Mouse (Mus musculus) neural tube, embryonic 14.5 days (tissue): Measurements from ENCODE around the gene Hnrnpr. TPM values are rescaled to one million over a fixed set of nuclear protein-coding genes. Genes with fewer than 3 reads are reported as not detected.

Experiments used
- ATAC-seq: fragments of 200-750 bp; cut with Nextera tagmentation; 2 replicates; pipeline ENCODE4 v1.8.0; 2017; ENCODE audit warnings: low read depth, mild to moderate bottlenecking, moderate TSS enrichment, moderate library complexity
- H3K27ac ChIP-seq: fragments of 300-500 bp; sonication (generic); 2 replicates; pipeline ENCODE4 v1.5.1; 2014; ENCODE audit warnings: low read depth, mild to moderate bottlenecking, control low read depth, low read length, moderate library complexity, mixed read lengths
- H3K27me3 ChIP-seq: fragments of 300-500 bp; sonication (generic); 2 replicates; pipeline ENCODE4 v1.6.1; 2014; ENCODE audit warnings: low read length; ENCODE audit not compliant: control insufficient read depth, insufficient read depth
- H3K36me3 ChIP-seq: fragments of 300-500 bp; sonication (generic); 2 replicates; pipeline ENCODE4 v1.6.1; 2014; ENCODE audit warnings: low read length, mixed read lengths; ENCODE audit not compliant: control insufficient read depth, insufficient read depth
- H3K4me1 ChIP-seq: fragments of 300-500 bp; sonication (generic); 2 replicates; pipeline ENCODE4 v1.6.1; 2014; ENCODE audit warnings: low read length; ENCODE audit not compliant: control insufficient read depth, insufficient read depth
- H3K4me2 ChIP-seq: fragments of 300-500 bp; sonication (generic); 2 replicates; pipeline ENCODE4 v1.6.1; 2014; ENCODE audit warnings: mild to moderate bottlenecking, low read depth, low read length, control low read depth
- H3K4me3 ChIP-seq: fragments of 300-500 bp; sonication (generic); 2 replicates; pipeline ENCODE4 v1.5.1; 2014; ENCODE audit warnings: low read depth, low read length, control low read depth, mixed read lengths
- H3K9ac ChIP-seq: fragments of 300-500 bp; sonication (generic); replicated peaks from 2 replicates; pipeline ENCODE4 v1.6.1; 2014; ENCODE audit warnings: low read depth, mild to moderate bottlenecking, control low read depth, low read length, mixed read lengths
- H3K9me3 ChIP-seq: fragments of 300-500 bp; sonication (generic); 2 replicates; pipeline ENCODE4 v1.6.1; 2016; ENCODE audit warnings: low read length; ENCODE audit not compliant: control insufficient read depth
- WGBS: fragments of 180-500 bp; shearing (Covaris S2); extraction: QIAGEN DNeasy Blood & Tissue Kit; methylation state at CpG from one replicate; pipeline ENCODE4 v1.1.7; 2014; 5-methylcytosine and 5-hydroxymethylcytosine counted together
- polyA plus RNA-seq: library from polyadenylated mRNA; unstranded; fragments of >200 nt; fragmentation: Nextera tagmentation; extraction: Ambion mirVana; gene quantifications from 2 replicates; pipeline ENCODE4 v1.2.1, GENCODE M21; 2014

The Hnrnpr gene
- polyA plus RNA-seq = 167 and 173 TPM in 2 replicates

DNA sequence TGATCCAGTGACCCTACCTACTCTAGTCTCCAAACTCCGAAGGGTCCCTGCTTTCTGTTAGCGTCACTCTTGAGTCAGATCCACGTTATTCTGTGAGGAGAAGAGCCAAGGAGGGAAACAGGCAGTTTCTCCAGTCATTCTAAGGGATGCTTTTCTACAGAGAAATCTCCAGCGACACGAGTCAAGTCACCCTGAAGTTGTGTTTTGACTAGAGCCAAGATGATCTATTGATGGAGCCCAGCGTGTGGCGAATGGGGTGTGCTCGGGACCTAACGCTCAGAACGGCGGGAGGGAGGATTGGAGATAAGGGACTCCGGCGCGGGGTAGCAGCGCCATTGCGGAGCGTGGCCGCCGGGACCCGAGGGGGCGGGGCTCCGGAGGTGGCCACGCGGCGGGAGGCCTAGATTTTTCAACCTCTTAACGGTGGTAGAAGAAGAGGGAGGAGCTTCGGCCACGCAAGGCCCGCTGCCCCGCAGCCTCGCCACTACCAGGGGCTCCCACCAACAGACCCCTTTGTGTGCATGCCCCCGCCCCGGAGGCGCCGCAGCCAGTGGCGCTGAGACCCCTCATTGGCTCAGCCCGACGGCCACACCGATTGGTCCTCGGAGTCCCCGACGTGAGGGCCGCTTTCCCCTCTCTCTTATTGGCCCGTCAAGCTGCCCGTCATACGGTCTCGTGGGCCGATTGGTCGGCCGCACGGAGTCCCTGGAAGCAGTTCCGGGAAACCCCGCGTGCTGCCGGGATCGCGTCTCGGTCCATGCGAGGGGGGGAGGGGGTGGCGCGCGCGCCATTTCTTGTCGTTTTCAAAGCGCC lies at the start of gene Hnrnpr:
TSS of gene Hnrnpr (plus strand) at position 714 of the 813 bp plus-strand sequence.
- Histone ChIP-seq H3K4me2 (peak within 1 kb of the TSS; percentile 93), H3K4me3 (peak within 1 kb of the TSS; percentile 100), H3K4me1 (peaks cover 26% of the 10 kb centered on the region), H3K9ac (peak within 1 kb of the TSS; percentile 99), H3K9me3 (no peaks in the 10 kb centered on the region), H3K36me3 (no peaks in the 10 kb centered on the region), H3K27me3 (no peaks in the 10 kb centered on the region), H3K27ac (peak within 1 kb of the TSS; percentile 98)
- WGBS = under 1% methylated on average over 63 of the region's 65 CpGs
- ATAC-seq = peak; percentile 100

DNA sequence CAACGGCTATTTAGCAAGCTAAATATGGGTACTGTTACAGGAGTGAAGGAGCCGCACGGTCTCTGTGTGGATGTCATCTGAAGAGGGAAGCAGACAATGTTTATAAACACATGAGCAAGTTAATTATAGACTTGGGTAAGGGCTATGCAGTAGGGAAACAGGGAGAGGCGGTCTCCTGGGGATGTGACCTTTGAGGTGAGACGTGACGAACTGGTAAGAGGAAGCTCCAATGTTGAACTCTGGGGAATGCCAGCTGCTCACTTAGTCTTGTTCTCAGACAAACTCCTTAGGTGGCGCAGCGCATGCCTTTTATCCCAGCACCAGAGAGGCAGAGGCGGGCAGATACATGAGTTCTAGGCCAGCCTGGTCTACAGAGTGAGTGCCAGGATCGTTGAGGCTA lies 48.8 kb upstream of the Hnrnpr start:
- Histone ChIP-seq H3K4me1 (no peaks in the 10 kb centered on the region), H3K9me3 (no peaks in the 10 kb centered on the region), H3K4me3 (no peak overlapping the region), H3K9ac (no peak overlapping the region), H3K27me3 (no peaks in the 10 kb centered on the region), H3K4me2 (no peak overlapping the region), H3K27ac (no peak overlapping the region), H3K36me3 (no peaks in the 10 kb centered on the region)
- WGBS = 84% methylated on average over 10 of the region's 10 CpGs
- ATAC-seq = no peak

GRCm38 (mm10) chr4:136263555-136263954 lies 47.2 kb upstream of the Hnrnpr start:
- Histone ChIP-seq H3K4me1 (no peaks in the 10 kb centered on the region), H3K36me3 (no peaks in the 10 kb centered on the region), H3K9ac (no peak overlapping the region), H3K27ac (no peak overlapping the region), H3K4me3 (no peak overlapping the region), H3K27me3 (no peaks in the 10 kb centered on the region), H3K9me3 (no peaks in the 10 kb centered on the region), H3K4me2 (no peak overlapping the region)
- no peak for ATAC-seq
- 96% methylated on average over 4 of the region's 4 CpGs for whole genome bisulfite sequencing

DNA sequence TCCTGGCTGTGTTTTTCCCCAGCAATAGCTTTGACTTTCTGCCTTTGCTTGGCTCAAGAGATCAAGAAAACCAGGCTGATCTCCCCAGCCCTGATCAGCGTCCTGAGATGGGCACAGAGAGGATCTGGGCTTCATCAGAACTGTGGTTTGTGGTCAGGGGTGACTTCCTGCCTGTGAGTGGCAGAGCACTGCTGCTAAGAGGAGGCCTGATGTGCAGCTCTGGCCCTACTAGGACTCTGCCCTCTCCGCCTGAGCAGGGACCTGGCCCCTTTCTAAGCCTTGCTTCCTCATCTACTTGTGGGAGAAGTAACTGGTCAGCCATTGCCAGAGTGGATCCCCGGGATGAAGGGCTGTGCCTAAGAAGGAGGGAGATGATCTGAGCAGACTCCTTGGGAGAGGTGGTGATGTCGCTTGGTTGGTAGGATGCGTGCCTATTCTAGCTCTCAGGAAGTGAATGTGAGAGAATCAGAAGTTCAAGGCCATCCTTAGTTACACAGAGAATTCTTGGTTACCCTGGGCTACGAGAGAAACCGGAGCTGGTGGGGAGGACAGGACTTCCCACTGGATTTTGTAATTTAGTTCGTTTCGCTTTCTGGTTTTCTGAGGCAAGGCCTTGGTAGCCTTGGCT lies 43.9 kb upstream of the Hnrnpr start:
- H3K4me3 ChIP-seq = no peak overlapping the region
- no peak overlapping the region for H3K27ac ChIP-seq
- H3K4me2 ChIP-seq = no peak overlapping the region
- no peak for ATAC-seq
- no peaks in the 10 kb centered on the region for H3K4me1 ChIP-seq
- no peaks in the 10 kb centered on the region for H3K9me3 ChIP-seq
- H3K36me3 ChIP-seq = no peaks in the 10 kb centered on the region
- WGBS = 87% methylated on average over 9 of the region's 9 CpGs
- H3K27me3 ChIP-seq = no peaks in the 10 kb centered on the region
- H3K9ac ChIP-seq = no peak overlapping the region

DNA sequence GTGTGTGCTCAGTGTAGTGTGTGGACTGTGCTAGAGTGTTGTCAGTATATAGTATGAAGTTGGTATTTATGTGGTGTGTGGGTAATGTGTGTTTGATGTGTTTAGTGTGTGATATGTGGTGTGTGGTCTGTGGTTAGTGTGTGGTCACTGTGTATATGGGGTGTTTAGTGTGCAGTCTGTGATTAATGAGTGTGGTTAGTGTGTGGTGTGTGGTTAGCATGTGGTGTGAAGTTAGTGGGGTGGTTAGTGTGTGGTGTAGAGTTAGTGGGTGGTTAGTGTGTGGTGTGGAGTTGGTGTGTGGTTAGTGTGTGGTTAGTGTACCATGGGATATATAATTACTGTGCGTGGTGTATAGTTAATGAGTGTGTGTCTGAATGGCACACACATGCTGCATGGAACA lies 41.8 kb upstream of the Hnrnpr start:
- no peak for ATAC-seq
- Histone ChIP-seq H3K27me3 (no peaks in the 10 kb centered on the region), H3K4me3 (no peak overlapping the region), H3K27ac (no peak overlapping the region), H3K4me2 (no peak overlapping the region), H3K36me3 (no peaks in the 10 kb centered on the region), H3K9ac (no peak overlapping the region), H3K4me1 (no peaks in the 10 kb centered on the region), H3K9me3 (no peaks in the 10 kb centered on the region)
- WGBS = 92% methylated on average over 1 of the region's 1 CpGs

- 88% methylated on average over 8 of the region's 8 CpGs for WGBS
- Histone ChIP-seq H3K4me3 (no peak overlapping the region), H3K4me1 (no peaks in the 10 kb centered on the region), H3K27me3 (no peaks in the 10 kb centered on the region), H3K27ac (no peak overlapping the region), H3K36me3 (no peaks in the 10 kb centered on the region), H3K9ac (no peak overlapping the region), H3K4me2 (no peak overlapping the region), H3K9me3 (no peaks in the 10 kb centered on the region)
- ATAC-seq = no peak
These were observed 40.1 kb upstream of the Hnrnpr start for GRCm38 (mm10) chr4:136270648-136271047.

DNA sequence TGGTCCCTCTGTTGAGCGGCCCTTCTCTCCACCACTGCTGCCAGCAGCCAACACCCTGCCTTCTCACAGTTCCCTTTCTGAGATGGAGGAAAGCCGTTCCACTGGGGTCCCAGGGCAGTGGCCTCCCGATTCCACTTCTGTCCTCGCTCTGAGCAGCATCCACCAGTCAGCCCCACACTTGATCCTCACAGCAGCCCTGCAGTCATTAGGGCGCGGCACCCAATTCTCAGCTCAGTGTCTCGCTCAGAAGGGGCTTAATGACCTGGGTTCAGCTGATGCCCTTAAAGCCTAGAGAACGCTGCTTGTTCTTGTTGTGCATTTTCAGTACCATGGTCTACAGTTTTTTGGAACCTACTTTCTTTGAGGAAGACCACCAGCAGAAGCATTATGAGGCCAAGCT lies 29.6 kb upstream of the Hnrnpr start:
- WGBS = 87% methylated on average over 8 of the region's 8 CpGs

GRCm38 (mm10) chr4:136281611-136282010 lies 29.1 kb upstream of the Hnrnpr start:
- WGBS = 74% methylated on average over 9 of the region's 9 CpGs
- no peaks in the 10 kb centered on the region for H3K36me3 ChIP-seq
- peaks cover 20% of the 10 kb centered on the region for H3K4me1 ChIP-seq
- no peak for ATAC-seq
- no peaks in the 10 kb centered on the region for H3K9me3 ChIP-seq
- H3K27me3 ChIP-seq = no peaks in the 10 kb centered on the region
- no peak overlapping the region for H3K4me2 ChIP-seq
- no peak overlapping the region for H3K4me3 ChIP-seq
- H3K27ac ChIP-seq = no peak overlapping the region
- H3K9ac ChIP-seq = no peak overlapping the region

More for the DNA sequence above, 29.6 kb upstream of the Hnrnpr start:
- no peaks in the 10 kb centered on the region for H3K9me3 ChIP-seq
- no peak overlapping the region for H3K9ac ChIP-seq
- H3K4me2 ChIP-seq = no peak overlapping the region
- ATAC-seq = no peak
- no peaks in the 10 kb centered on the region for H3K36me3 ChIP-seq
- no peak overlapping the region for H3K27ac ChIP-seq
- H3K27me3 ChIP-seq = no peaks in the 10 kb centered on the region
- no peak overlapping the region for H3K4me3 ChIP-seq
- H3K4me1 ChIP-seq = peaks cover 19% of the 10 kb centered on the region
